Mouse (Mus musculus) cortical plate, adult 2 months (tissue): ENCODE results near the gene Cd79b. TPM values are rescaled to one million over a fixed set of nuclear protein-coding genes. Genes with fewer than 3 reads are reported as not detected.

Experiments used
- H3K27ac ChIP-seq: fragments of 200-500 bp; 2 replicates; pipeline ENCODE4 v1.5.1; 2012; ENCODE audit warnings: low read length, control low read depth, inconsistent platforms; ENCODE audit not compliant: insufficient read depth
- H3K4me1 ChIP-seq: fragments of 200-500 bp; 2 replicates; pipeline ENCODE4 v1.6.1; 2011; ENCODE audit warnings: low read length; ENCODE audit not compliant: control insufficient read depth, insufficient read depth
- H3K4me3 ChIP-seq: fragments of 200-500 bp; 2 replicates; pipeline ENCODE4 v1.5.1; 2011; ENCODE audit warnings: mild to moderate bottlenecking, low read length, control low read depth; ENCODE audit not compliant: insufficient read depth
- CTCF ChIP-seq: fragments of 200-500 bp; IDR thresholded peaks from 2 replicates; pipeline ENCODE4 v1.5.1; 2011; ENCODE audit warnings: mild to moderate bottlenecking, control low read depth, low read length; ENCODE audit not compliant: insufficient read depth; ENCODE audit errors: extremely low read depth
- POLR2A ChIP-seq: fragments of 200-500 bp; IDR thresholded peaks from 2 replicates; pipeline ENCODE4 v1.6.1; 2011; ENCODE audit warnings: mild to moderate bottlenecking, low read length, control low read depth; ENCODE audit not compliant: insufficient read depth; ENCODE audit errors: extremely low read depth
- polyA plus RNA-seq: library from polyadenylated mRNA; depleted of rRNA; stranded (reverse); fragments of >200 nt; gene quantifications from 2 replicates; pipeline ENCODE4 v1.2.3, GENCODE M21; 2012

The Cd79b gene
- polyA plus RNA-seq, 1 experiment = 0.44 TPM

DNA sequence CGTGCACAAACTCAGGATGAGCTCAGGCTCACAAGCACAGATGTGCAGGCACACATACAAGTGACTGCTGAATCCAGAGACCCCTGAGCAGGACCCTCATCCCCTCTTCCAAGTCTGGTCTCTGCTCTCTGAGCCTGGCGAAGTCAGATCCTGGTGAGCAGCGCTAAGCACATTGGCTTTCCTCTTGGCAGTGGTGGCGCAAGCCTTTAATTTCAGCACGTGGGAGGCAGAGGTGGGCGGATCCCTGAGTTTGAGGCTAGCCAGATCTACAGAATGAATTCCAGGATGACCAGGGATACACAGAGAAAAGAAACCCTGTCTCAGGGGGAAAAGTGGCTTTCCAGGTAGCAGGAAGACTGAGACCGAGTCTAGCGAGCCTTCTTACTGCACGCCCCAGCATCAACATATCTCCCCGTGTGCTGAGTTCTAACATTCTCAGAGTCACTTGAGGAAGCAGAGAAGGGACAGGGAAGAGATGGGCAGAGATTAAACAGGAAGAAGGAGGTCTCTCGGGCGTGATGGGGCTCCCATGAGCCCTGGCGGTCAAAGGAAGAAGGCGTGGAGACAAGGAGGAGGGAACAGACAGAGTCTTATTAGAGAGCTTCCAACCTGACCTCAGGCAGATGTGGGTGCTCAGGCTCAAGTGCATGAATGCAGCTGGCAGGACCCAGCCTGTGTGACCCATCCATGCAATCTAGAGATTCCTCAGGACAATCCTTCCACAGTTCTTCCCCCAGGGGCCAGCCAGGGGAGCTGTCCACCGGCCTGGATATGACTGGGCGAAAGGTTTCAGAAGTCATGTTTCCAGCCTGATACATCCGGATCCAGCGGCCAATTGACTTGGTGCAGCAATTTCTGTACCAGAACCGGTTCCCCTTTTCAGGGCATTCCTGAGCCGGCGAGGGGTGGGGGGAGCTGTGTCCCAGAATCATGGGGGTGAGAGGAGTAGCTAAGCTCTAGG, 4.1 kb upstream of the Cd79b start:
- Histone ChIP-seq H3K4me1 (no peaks in the 10 kb centered on the region), H3K27ac (no peak overlapping the region), H3K4me3 (no peak overlapping the region)
- no peak for TF ChIP-seq CTCF
- TF ChIP-seq POLR2A = no peak

DNA sequence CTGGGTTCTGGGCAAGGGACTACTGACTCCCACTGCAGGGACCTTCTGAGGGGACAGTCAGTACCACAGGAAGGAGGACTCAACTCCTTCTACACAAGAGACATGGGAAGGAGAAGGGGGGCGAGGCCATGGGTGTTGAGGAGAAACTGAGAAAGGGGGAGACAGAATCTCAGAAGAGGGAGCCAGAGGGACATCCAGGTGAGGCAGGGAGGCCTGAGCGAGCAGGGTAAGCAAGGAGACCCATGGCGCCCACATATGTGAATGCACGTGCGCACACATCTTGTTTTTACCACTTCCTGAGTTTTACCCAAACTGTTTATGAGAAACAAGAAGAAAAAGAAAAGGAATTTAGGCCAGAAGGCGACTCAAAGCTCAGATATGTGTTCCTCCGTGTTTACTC, 3.2 kb upstream of the Cd79b start:
- TF ChIP-seq POLR2A (no peak), CTCF (no peak)
- Histone ChIP-seq H3K4me3 (no peak overlapping the region), H3K4me1 (no peaks in the 10 kb centered on the region), H3K27ac (no peak overlapping the region)

DNA sequence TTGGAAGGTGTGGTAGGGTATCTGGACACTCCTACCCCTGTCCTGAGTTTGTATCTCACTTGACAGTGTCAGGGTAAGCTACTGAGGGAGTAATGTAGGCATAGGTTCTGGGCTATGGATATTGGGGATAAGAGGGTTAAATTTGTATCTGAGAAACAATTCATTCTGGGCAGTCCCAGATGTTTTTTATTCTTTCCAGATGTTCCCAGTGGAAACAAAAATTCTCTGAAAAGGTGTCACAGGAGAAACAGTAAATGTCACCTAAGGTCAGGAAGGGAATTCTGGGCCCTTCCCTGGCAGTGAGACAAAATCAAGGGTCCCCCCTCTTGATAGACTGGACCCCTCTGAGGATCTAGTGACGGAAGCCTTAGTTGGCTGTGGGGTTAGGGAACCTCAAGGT, 1.9 kb upstream of the Cd79b start:
- TF ChIP-seq CTCF (no peak), POLR2A (no peak)
- H3K4me1 ChIP-seq = no peaks in the 10 kb centered on the region
- H3K27ac ChIP-seq = no peak overlapping the region
- no peak overlapping the region for H3K4me3 ChIP-seq

DNA sequence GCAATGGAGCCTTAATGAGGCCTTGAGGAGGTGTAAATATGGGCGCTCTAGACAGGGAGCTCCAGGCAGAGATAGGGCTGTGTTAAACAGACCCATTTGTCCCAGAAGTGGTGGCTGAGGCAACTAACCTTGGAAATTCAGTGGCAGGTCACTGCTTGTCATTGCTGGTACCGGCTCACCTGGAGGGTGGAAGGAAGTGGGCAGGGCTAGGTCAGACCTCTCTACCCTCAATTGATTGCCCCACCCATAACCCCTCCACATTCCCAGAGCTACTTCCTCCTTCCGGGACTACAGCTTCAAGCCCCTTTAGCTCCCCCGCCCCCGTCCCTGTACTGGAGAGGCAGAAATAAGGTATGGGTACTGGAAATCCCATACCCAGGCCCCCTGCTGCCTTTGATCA, 1.0 kb downstream of the Cd79b start:
- no peak for TF ChIP-seq POLR2A
- no peak for TF ChIP-seq CTCF
- no peaks in the 10 kb centered on the region for H3K4me1 ChIP-seq
- H3K27ac ChIP-seq = no peak overlapping the region
- H3K4me3 ChIP-seq = no peak overlapping the region

DNA sequence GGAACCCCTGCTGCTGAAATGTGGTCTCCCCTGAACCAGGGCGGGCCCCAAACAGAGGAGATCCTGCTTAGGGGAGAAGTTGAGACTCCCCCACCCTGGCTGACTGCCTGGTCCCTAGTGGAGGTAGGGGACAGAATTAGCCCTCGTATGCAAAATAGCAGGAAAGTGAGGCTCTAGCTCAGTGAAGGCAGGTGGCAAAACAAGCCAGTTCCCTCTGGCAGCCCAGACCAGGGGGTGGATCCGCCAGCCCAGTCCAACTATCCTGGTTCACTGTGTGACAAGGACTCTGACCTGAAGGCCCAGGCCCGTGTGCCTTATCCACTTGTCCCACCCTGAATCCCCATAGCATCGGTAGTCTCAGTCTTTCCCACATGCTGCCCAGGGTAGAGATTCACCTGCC, 4.4 kb downstream of the Cd79b start:
- TF ChIP-seq POLR2A (no peak), CTCF (no peak)
- H3K27ac ChIP-seq = no peak overlapping the region
- no peaks in the 10 kb centered on the region for H3K4me1 ChIP-seq
- no peak overlapping the region for H3K4me3 ChIP-seq

DNA sequence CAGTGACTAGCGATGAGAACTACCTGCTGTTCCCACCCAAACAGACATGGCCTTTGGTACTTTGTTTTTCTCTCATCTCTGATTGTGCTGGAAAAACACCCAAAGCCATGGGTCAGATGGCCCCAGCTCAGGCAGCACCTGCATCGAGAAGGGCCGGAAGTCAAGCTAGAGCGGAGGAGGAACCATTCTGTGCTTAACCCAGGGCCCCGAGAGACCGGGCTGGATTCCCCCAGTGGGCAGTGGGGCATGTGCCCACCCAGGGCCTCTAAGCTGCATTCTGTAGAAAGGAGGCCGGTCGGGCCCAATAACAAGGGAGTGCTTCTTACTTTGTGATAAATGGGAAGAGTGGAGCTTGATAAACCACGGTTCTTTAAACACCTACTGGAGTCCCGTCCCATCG, 6.4 kb downstream of the Cd79b start:
- TF ChIP-seq POLR2A (no peak), CTCF (no peak)
- Histone ChIP-seq H3K4me1 (no peaks in the 10 kb centered on the region), H3K27ac (no peak overlapping the region), H3K4me3 (no peak overlapping the region)

DNA sequence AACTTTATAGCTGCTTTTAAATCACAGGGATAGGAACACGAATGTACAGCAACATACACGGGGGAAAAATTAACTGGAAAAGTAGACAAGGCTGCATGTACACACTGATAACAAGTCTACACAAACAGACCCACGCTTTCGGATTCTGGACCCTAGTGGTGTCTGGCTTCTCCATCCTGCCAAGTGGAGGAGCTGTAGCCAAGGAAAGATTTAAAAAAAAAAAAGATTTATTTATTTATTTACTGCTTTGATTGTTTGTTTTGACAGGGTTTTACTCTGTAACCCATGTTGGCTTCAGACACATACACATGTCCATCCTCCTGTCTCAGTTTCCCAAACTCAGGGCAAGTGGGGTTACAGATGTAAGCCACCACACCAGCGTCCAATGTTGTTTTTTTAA, 7.1 kb downstream of the Cd79b start:
- Histone ChIP-seq H3K4me1 (no peaks in the 10 kb centered on the region), H3K4me3 (no peak overlapping the region), H3K27ac (no peak overlapping the region)
- TF ChIP-seq CTCF = no peak
- no peak for TF ChIP-seq POLR2A

DNA sequence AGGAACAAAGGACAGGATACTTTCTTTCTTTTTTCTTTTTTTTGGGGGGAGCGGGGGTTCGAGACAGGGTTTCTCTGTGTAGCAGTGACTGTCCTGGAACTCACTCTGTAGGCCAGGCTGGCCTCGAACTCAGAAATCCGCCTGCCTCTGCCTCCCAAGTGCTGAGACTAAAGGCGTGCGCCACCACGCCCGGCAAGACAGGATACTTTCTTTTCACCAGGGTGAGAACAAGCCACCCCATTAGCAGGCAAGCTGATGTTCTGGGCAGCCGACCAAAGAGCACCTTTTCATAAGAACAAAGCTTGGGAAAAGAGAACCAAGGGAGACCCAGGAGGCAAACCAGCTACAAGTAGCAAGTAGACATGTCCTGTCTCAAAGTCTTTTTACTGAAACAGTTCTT, 7.8 kb downstream of the Cd79b start:
- TF ChIP-seq POLR2A (no peak), CTCF (no peak)
- no peak overlapping the region for H3K4me3 ChIP-seq
- no peak overlapping the region for H3K27ac ChIP-seq
- no peaks in the 10 kb centered on the region for H3K4me1 ChIP-seq

DNA sequence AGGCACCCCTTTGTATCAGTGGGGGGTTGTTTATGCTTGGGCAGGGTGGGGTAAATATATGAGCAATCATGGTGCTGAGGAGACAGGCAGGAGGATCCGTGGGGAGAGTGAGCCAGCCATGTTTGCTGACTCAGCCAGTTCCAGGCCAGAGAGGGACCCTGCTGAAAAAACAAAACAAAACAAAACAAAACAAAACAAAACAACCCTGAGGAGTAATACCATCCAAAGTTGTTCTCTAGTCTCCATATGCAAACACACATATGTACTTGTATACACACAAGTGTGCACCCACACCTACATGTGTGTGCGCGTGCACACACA, 8.5 kb downstream of the Cd79b start:
- Histone ChIP-seq H3K27ac (no peak overlapping the region), H3K4me3 (no peak overlapping the region), H3K4me1 (no peaks in the 10 kb centered on the region)
- TF ChIP-seq CTCF (no peak), POLR2A (no peak)

DNA sequence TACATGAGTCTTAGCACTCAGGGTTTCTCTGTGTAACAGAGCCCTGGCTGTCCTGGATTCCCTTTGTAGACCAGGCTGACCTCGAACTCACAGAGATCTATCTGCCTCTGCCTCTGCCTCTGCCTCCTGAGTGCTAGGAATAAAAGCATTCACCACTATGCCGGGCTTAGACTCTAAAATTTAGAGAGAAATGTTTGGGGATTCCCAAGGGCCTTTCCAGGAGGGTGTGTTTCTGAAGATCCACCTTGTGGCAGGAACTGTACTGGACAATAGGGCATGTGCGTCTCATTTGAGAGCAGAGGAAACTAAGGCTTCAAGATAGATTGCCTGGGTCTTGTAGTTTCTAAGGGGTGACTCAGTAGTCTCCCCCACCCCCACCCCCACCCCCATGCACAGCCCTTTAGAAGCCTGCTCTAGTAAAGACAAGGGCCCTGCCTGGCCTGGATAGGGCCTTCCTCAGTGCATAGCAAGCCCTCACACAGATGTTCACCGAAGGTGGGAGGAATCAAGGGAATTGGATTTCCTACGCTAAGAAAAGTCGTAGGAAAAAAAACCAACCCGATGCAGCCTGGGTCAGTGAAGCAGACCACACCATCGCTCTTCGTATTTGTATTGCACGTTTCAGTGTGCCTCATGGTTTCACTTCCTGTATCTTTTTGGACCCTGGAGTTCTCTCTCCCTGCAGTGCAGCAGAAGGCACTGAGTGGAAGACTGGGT, 9.1 kb downstream of the Cd79b start:
- H3K27ac ChIP-seq = no peak overlapping the region
- no peak overlapping the region for H3K4me3 ChIP-seq
- TF ChIP-seq CTCF = no peak
- TF ChIP-seq POLR2A = no peak
- no peaks in the 10 kb centered on the region for H3K4me1 ChIP-seq
